Mouse (Mus musculus) heart, embryonic 12.5 days (tissue): Measurements from ENCODE around the gene Phc2. TPM values are rescaled to one million over a fixed set of nuclear protein-coding genes. Genes with fewer than 3 reads are reported as not detected.

Experiments
- ATAC-seq: fragments of 200-750 bp; cut with Nextera tagmentation; 2 replicates; pipeline ENCODE4 v1.8.0; 2017; ENCODE audit warnings: moderate TSS enrichment, moderate library complexity; ENCODE audit not compliant: insufficient number of reproducible peaks, low FRiP score
- H3K27ac ChIP-seq: fragments of 300-500 bp; sonication (generic); 2 replicates; pipeline ENCODE4 v1.5.1; 2016; ENCODE audit warnings: mild to moderate bottlenecking, moderate library complexity; ENCODE audit not compliant: poor library complexity, severe bottlenecking
- H3K27me3 ChIP-seq: fragments of 300-500 bp; sonication (generic); replicated peaks from 2 replicates; pipeline ENCODE4 v1.6.1; 2016; ENCODE audit warnings: mild to moderate bottlenecking, moderate library complexity
- H3K36me3 ChIP-seq: fragments of 300-500 bp; sonication (generic); 2 replicates; pipeline ENCODE4 v1.6.1; 2016; ENCODE audit warnings: mild to moderate bottlenecking, moderate library complexity
- H3K4me1 ChIP-seq: fragments of 300-500 bp; sonication (generic); replicated peaks from 2 replicates; pipeline ENCODE4 v1.6.1; 2016; ENCODE audit warnings: mild to moderate bottlenecking
- H3K4me2 ChIP-seq: fragments of 300-500 bp; sonication (generic); 2 replicates; pipeline ENCODE4 v1.6.1; 2016; ENCODE audit warnings: mild to moderate bottlenecking, moderate library complexity
- H3K4me3 ChIP-seq: fragments of 300-500 bp; sonication (generic); 2 replicates; pipeline ENCODE4 v1.5.1; 2016; ENCODE audit warnings: mild to moderate bottlenecking
- H3K9ac ChIP-seq: fragments of 300-500 bp; sonication (generic); 2 replicates; pipeline ENCODE4 v1.6.1; 2016; ENCODE audit warnings: mild to moderate bottlenecking, moderate library complexity
- H3K9me3 ChIP-seq: fragments of 300-500 bp; sonication (generic); replicated peaks from 2 replicates; pipeline ENCODE4 v1.6.1; 2016; ENCODE audit warnings: mild to moderate bottlenecking, moderate library complexity
- WGBS: fragments of 180-500 bp; shearing (Covaris S2); methylation state at CpG from one replicate; pipeline ENCODE4 v1.1.7; 2016; 5-methylcytosine and 5-hydroxymethylcytosine counted together
- polyA plus RNA-seq: library from polyadenylated mRNA; unstranded; fragments of >200 nt; fragmentation: Nextera tagmentation; extraction: Ambion mirVana; gene quantifications from 2 replicates; pipeline ENCODE4 v1.2.1, GENCODE M21; 2016

Gene Phc2
- polyA plus RNA-seq, 1 experiment from 2014 or later: 58.5 TPM

DNA sequence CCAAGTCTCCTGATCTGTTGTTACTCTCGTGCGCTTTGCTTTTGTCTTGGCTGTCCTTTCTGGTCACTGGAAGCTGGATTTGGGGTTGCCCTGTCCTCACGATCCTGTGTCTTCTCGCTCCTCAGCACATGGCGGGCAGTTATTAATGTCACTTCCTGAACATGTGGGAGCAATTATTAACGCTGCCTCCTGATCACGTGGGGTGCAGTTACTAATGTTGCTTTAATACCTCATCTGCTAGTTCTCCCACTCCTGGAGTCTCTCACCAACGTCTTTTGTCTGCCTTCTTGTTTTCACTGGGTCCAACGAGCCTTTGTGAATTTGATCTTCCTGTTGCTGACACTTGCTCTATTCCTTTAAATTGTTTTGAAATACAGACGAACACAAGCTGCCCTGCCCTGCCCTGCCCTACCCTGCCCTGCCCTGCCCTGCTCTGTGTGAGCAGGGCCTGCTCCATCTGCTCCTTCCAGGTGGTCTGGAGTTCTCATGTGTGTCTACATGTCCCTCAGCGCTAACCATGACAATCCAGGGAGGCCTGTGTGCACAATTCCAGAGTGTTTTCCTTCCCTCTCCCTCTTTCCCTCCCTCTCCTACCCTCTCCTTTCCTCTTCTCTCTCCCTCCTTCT lies 16.2 kb downstream of the Phc2 start:
- WGBS: 51% methylated on average over 11 of the region's 11 CpGs
- Histone ChIP-seq H3K4me3 (no peak overlapping the region), H3K4me1 (no peaks in the 10 kb centered on the region), H3K9ac (no peak overlapping the region), H3K9me3 (no peaks in the 10 kb centered on the region), H3K4me2 (no peak overlapping the region), H3K36me3 (no peaks in the 10 kb centered on the region), H3K27me3 (peaks cover 7% of the 10 kb centered on the region; the same call in 1 of the 2 replicates), H3K27ac (no peak overlapping the region)
- no peak for ATAC-seq

- WGBS: 87% methylated on average over 4 of the region's 4 CpGs
- H3K27me3 ChIP-seq: peaks cover 7% of the 10 kb centered on the region; the same call in 1 of the 2 replicates
- H3K36me3 ChIP-seq: no peaks in the 10 kb centered on the region
- ATAC-seq: no peak
- no peak overlapping the region for H3K4me3 ChIP-seq
- H3K4me2 ChIP-seq: no peak overlapping the region
- no peaks in the 10 kb centered on the region for H3K9me3 ChIP-seq
- H3K9ac ChIP-seq: no peak overlapping the region
- H3K27ac ChIP-seq: no peak overlapping the region
- no peaks in the 10 kb centered on the region for H3K4me1 ChIP-seq
Measured at GRCm38 (mm10) chr4:128672494-128672893, 18.0 kb downstream of the Phc2 start.

DNA sequence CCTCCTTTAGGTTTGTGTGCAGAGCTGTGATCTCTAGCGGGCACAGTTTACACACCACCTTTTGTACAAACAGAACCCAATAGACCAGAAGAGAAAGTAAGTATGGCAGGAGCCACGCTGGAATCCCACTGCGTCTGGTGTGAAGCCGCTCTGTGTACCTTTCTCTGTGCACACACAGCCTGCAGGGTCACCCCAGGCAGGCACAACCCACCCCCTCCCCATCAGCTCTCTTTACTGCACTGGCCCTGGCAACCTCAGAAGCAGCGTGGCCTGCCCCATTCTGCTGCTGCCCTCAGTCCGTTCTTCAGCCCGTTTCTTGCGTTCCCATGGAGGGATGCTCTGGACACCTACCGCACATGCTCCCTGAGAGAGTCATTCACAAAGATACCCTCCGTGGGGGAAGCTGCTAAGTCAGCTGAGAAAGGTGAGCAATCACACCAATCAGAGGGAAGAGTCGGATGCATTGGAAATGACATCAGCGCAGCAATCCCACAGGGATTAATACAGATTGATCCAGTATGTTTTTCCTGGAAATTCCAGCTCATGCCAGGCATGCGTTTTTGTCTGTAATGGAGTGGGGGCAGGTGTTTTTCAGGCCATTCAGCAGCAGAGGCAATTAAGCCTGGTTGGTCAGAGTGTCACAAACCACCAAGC lies 24.2 kb downstream of the Phc2 start:
- H3K9me3 ChIP-seq: no peaks in the 10 kb centered on the region
- ATAC-seq: no peak

GRCm38 (mm10) chr4:128681126-128681525 lies 26.6 kb downstream of the Phc2 start:
- 44% methylated on average over 8 of the region's 8 CpGs for WGBS
- no peak for ATAC-seq
- H3K4me2 ChIP-seq: no peak overlapping the region
- H3K27me3 ChIP-seq: 0 out of 2 replicates have a peak, but pooled peaks cover 5% of the 10 kb centered on the region
- H3K9ac ChIP-seq: no peak overlapping the region
- H3K27ac ChIP-seq: no peak overlapping the region
- H3K4me1 ChIP-seq: 0 out of 2 replicates have a peak, but pooled peaks cover 3% of the 10 kb centered on the region
- no peaks in the 10 kb centered on the region for H3K9me3 ChIP-seq
- H3K36me3 ChIP-seq: no peaks in the 10 kb centered on the region
- no peak overlapping the region for H3K4me3 ChIP-seq

More for the DNA sequence above, 24.2 kb downstream of the Phc2 start:
- 66% methylated on average over 13 of the region's 13 CpGs for WGBS
- Histone ChIP-seq H3K4me1 (0 out of 2 replicates have a peak, but pooled peaks cover 2% of the 10 kb centered on the region), H3K4me3 (no peak overlapping the region), H3K36me3 (no peaks in the 10 kb centered on the region), H3K4me2 (no peak overlapping the region), H3K27ac (no peak overlapping the region), H3K9ac (no peak overlapping the region), H3K27me3 (no peaks in the 10 kb centered on the region)

DNA sequence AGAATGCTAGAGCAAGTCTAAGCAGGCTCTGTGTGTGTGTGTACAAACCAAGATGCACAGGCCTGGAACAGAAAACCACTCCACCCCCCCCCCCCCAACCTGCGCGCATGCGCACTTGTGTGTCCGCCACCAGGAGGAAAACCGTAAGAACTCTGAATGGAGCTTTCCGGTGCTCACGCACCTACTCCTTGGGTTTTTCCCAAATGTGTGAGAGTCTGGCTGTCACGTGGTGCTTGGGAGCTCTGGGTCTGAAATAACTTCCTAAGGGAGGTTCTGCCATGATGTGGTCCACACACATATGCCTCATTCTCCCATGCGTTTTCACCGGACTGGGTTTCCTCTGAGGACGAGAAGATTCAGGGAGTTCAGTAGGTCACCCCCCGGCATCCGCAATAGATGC lies 27.8 kb downstream of the Phc2 start:
- 86% methylated on average over 13 of the region's 13 CpGs for WGBS
- Histone ChIP-seq H3K9me3 (0 out of 2 replicates have a peak, but pooled peaks cover under 1% of the 10 kb centered on the region), H3K9ac (no peak overlapping the region), H3K27me3 (0 out of 2 replicates have a peak, but pooled peaks cover 5% of the 10 kb centered on the region), H3K4me3 (no peak overlapping the region), H3K4me2 (no peak overlapping the region), H3K36me3 (no peaks in the 10 kb centered on the region), H3K27ac (no peak overlapping the region), H3K4me1 (0 out of 2 replicates have a peak, but pooled peaks cover 3% of the 10 kb centered on the region)
- no peak for ATAC-seq

DNA sequence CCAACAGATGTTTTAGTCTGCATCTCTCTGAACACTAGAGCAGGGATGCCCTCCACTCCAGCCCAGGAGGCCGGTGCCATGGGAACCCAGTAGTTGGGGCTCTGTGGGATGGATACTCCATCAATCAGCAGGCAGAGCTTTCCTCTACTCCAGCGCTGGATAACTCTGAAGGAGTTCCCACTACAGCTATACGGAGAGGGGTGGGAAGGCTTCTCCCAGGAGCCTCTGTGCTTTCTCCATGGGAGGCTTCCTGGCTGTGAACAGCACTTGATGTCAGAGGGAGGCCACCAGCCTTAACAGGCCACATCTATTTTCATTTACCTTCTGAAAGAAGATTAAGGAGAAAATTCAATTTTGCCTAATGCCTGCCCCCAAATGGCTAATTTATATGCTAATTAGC lies 29.2 kb downstream of the Phc2 start:
- Histone ChIP-seq H3K36me3 (no peaks in the 10 kb centered on the region), H3K4me1 (0 out of 2 replicates have a peak, but pooled peaks cover 3% of the 10 kb centered on the region), H3K4me2 (no peak overlapping the region), H3K27ac (no peak overlapping the region), H3K9me3 (peaks cover 6% of the 10 kb centered on the region), H3K9ac (no peak overlapping the region), H3K4me3 (no peak overlapping the region), H3K27me3 (0 out of 2 replicates have a peak, but pooled peaks cover 5% of the 10 kb centered on the region)
- ATAC-seq: no peak
- WGBS: 34% methylated on average over 3 of the region's 3 CpGs

DNA sequence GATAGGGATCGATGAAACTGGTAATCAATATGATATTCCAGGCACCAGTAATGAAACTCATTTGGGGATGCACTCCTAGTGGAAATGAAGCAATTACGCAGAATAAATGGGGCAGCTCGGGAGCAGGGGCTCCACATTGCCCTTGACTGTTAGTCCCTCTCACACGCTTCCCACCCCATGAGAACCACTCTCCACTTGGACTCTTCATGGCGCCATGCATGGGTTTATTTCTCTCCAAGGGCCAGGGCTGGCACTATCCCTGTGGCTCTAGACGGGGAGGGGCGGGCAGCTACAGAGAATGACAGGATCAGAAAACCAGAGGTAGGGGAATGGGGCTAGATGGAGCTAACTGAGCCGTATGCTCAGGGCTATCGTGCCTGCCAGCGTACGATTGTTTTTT lies 29.6 kb downstream of the Phc2 start:
- Histone ChIP-seq H3K9me3 (peaks cover 6% of the 10 kb centered on the region), H3K27me3 (0 out of 2 replicates have a peak, but pooled peaks cover 5% of the 10 kb centered on the region), H3K9ac (no peak overlapping the region), H3K4me1 (0 out of 2 replicates have a peak, but pooled peaks cover 3% of the 10 kb centered on the region), H3K4me3 (no peak overlapping the region), H3K27ac (no peak overlapping the region), H3K4me2 (no peak overlapping the region), H3K36me3 (no peaks in the 10 kb centered on the region)
- no peak for ATAC-seq
- WGBS: 77% methylated on average over 11 of the region's 11 CpGs

DNA sequence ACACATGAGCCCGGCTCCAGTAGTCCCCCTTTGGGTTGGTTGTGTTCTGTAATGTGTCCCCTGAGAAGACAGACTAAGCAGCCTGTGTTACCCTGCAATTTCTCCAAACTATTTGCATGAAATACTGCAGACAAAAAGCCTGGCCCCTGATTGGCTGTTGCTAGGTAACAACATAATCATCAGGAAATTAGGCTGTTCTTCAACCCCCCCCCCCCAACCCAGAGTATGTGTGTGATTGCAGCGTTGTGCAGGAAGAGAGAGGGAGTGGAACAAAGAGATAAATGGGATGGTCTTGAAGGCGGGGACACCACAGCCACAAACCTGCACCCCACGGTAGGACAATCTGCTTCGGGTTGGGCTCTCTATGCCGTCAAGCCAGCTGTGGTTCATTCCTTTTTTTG lies 34.0 kb downstream of the Phc2 start:
- 56% methylated on average over 6 of the region's 6 CpGs for WGBS
- H3K36me3 ChIP-seq: no peaks in the 10 kb centered on the region

GRCm38 (mm10) chr4:128688976-128689375 lies 34.5 kb downstream of the Phc2 start:
- Histone ChIP-seq H3K4me3 (no peak overlapping the region), H3K36me3 (no peaks in the 10 kb centered on the region), H3K4me2 (no peak overlapping the region), H3K27ac (no peak overlapping the region), H3K9me3 (peaks cover 6% of the 10 kb centered on the region), H3K9ac (no peak overlapping the region), H3K27me3 (0 out of 2 replicates have a peak, but pooled peaks cover 5% of the 10 kb centered on the region), H3K4me1 (peaks cover 12% of the 10 kb centered on the region; the same call in 1 of the 2 replicates)
- ATAC-seq: no peak
- WGBS: 71% methylated on average over 9 of the region's 9 CpGs

More for the DNA sequence above, 34.0 kb downstream of the Phc2 start:
- Histone ChIP-seq H3K4me3 (no peak overlapping the region), H3K27ac (no peak overlapping the region), H3K9ac (no peak overlapping the region), H3K9me3 (peaks cover 6% of the 10 kb centered on the region), H3K27me3 (0 out of 2 replicates have a peak, but pooled peaks cover 5% of the 10 kb centered on the region), H3K4me1 (peaks cover 15% of the 10 kb centered on the region; the same call in 1 of the 2 replicates), H3K4me2 (no peak overlapping the region)
- no peak for ATAC-seq

DNA sequence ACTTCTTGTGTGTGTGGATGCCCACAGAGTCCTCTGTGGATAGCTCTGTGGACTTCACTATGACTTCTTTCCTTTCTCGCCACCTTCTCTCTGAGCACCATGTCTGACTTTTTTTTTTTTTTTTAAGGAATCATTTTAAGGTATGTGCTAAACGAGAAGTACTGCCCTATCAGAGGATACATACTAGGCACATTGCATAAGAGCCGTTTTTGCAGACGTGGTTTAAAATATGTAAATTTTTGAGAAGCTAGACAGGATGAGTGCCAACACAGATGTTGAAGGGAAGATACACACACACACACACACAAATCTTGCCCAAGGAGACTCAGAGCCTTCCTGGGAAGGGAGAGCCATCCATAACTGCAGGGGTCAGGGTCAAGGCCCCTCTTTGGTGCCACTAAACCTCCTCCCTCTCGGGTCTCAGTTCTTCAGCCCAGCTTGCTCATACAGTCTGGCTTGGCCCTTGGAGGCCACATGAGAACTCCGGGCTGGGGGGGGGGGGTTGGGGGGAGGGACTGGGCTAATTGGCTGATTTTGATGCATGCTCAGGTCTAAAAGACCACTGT lies 35.3 kb downstream of the Phc2 start:
- Histone ChIP-seq H3K27ac (no peak overlapping the region), H3K9ac (no peak overlapping the region), H3K4me3 (no peak overlapping the region), H3K9me3 (peaks cover 6% of the 10 kb centered on the region), H3K36me3 (no peaks in the 10 kb centered on the region), H3K4me2 (no peak overlapping the region), H3K27me3 (no peaks in the 10 kb centered on the region), H3K4me1 (peaks cover 12% of the 10 kb centered on the region; the same call in 1 of the 2 replicates)
- 69% methylated on average over 6 of the region's 6 CpGs for WGBS
- no peak for ATAC-seq

DNA sequence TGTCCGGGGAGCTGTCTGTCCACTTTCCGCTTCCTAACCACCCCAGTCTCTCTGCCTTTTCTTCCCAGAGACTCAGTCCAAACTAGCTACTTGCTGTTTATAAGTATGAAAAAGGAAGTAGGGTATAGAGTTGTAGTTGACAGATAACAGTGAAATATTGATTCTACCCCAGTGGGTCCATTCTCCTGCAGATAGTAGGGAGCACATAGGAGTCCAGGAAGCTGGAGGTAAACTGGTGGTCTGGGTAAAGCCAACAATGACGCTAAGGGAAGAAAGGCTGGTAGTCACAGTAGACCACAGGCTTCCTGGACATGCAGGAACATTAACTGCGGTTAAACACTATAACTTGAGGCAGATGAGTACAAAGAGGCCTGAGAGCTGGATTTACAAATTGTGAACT lies 36.7 kb downstream of the Phc2 start:
- peaks cover 12% of the 10 kb centered on the region; the same call in 1 of the 2 replicates for H3K4me1 ChIP-seq
- no peak overlapping the region for H3K9ac ChIP-seq
- ATAC-seq: no peak
- H3K4me2 ChIP-seq: no peak overlapping the region
- H3K27me3 ChIP-seq: no peaks in the 10 kb centered on the region
- WGBS: 80% methylated on average over 4 of the region's 4 CpGs
- H3K4me3 ChIP-seq: no peak overlapping the region
- H3K27ac ChIP-seq: no peak overlapping the region
- H3K9me3 ChIP-seq: peaks cover 6% of the 10 kb centered on the region
- H3K36me3 ChIP-seq: no peaks in the 10 kb centered on the region
